Mouse (Mus musculus) G1E (cell line): ENCODE measurements around the gene Sbno1. TPM values are rescaled to one million over a fixed set of nuclear protein-coding genes. Genes with fewer than 3 reads are reported as not detected.

ENCODE experiments used
- ATAC-seq: 2 replicates; pipeline ENCODE4 v1.8.0; 2016; ENCODE audit warnings: mild to moderate bottlenecking; ENCODE audit not compliant: insufficient number of reproducible peaks, poor library complexity, low FRiP score, severe bottlenecking; ENCODE audit errors: extremely low read depth
- DNase-seq: peaks from one replicate; pipeline ENCODE4 v3.0.0; 2012; ENCODE audit warnings: low spot score
- H3K27me3 ChIP-seq: 2 replicates; pipeline ENCODE4 v1.6.1; 2012; ENCODE audit warnings: mild to moderate bottlenecking, low read length, inconsistent platforms; ENCODE audit not compliant: insufficient read depth
- H3K36me3 ChIP-seq: replicated peaks from 2 replicates; pipeline ENCODE3; 2012; ENCODE audit warnings: mild to moderate bottlenecking, inconsistent platforms
- H3K4me1 ChIP-seq: 2 replicates; pipeline ENCODE4 v1.6.1; 2012; ENCODE audit warnings: low read depth, low read length, inconsistent platforms, mixed read lengths; ENCODE audit not compliant: insufficient read depth
- H3K4me3 ChIP-seq: 2 replicates; pipeline ENCODE4 v1.5.1; 2012; ENCODE audit warnings: low read depth, mild to moderate bottlenecking, inconsistent platforms, low read length, moderate library complexity, mixed read lengths
- H3K9me3 ChIP-seq: replicated peaks from 2 replicates; pipeline ENCODE4 v1.6.1; 2012; ENCODE audit warnings: inconsistent platforms
- CTCF ChIP-seq: IDR thresholded peaks from 2 replicates; pipeline ENCODE4 v1.5.1; 2012; ENCODE audit warnings: low read depth, low read length, inconsistent platforms, mixed read lengths
- GATA1 ChIP-seq: IDR thresholded peaks from 2 replicates; pipeline ENCODE4 v1.6.1; 2012; ENCODE audit warnings: borderline replicate concordance, low read length, inconsistent platforms, mixed read lengths
- GATA2 ChIP-seq: IDR thresholded peaks from 2 replicates; pipeline ENCODE4 v1.6.1; 2012; ENCODE audit warnings: low read depth, low read length, inconsistent platforms, borderline replicate concordance
- POLR2AphosphoS5 ChIP-seq: IDR thresholded peaks from 2 replicates; pipeline ENCODE4 v1.6.1; 2012; ENCODE audit warnings: low read depth, low read length, inconsistent platforms; ENCODE audit not compliant: insufficient replicate concordance
- TAL1 ChIP-seq: conservative IDR thresholded peaks from 2 replicates; pipeline ENCODE4 v1.6.1; 2012; ENCODE audit warnings: low read depth, low read length, inconsistent platforms, mixed read lengths
- polyA plus RNA-seq: library from polyadenylated mRNA; stranded (reverse); fragments of >175 nt; gene quantifications from 2 replicates; pipeline ENCODE4 v1.2.3, GENCODE M21; 2012
- total RNA-seq, 2 experiments: library from RNA; stranded (forward) in 1 of 2; stranded (reverse) in 1 of 2; fragments of 200-1000 nt in 1 of 2; fragments of >200 nt in 1 of 2; fragmentation: Nextera tagmentation in 1 of 2; gene quantifications; 2 replicates each; pipeline ENCODE4 v1.2.3; 2014 to 2017

Sbno1 gene
- total and polyA plus RNA-seq, 3 experiments: 29.5 to 260 (median 221) TPM

DNA sequence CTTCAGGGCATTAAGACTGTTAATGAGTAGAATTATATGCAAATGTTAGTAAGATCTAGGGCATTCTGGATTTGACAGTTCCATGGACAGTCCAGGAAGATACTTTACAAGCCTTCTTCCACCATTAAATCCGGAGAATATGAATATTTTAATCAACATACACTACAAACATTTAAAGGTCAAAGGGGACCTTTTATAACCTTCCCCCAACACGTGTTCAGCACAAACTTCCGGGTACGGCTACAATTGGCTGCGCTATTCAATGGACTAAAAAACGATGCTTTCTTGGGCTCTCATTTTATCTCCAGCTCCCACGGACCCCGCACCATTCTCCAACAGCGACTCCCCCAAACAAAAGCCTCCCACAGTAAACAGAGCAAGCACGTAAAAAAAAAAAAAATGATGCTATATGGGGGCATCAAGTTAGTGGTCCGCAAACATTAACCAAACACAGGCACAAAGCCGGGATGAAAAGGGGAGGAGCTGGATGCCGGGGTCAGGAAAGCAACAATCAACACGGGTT, 1.5 kb downstream of the Sbno1 start:
- Histone ChIP-seq H3K4me3 (peak overlapping the region; percentile 98), H3K36me3 (peaks cover 20% of the 10 kb centered on the region), H3K9me3 (no peaks in the 10 kb centered on the region), H3K4me1 (peaks cover 54% of the 10 kb centered on the region), H3K27me3 (no peaks in the 10 kb centered on the region)
- DNase-seq (peak; percentile 33), ATAC-seq (no peak)
- no peak for TF ChIP-seq GATA1
- no peak for TF ChIP-seq CTCF
- no peak for TF ChIP-seq TAL1
- TF ChIP-seq POLR2AphosphoS5: no peak
- no peak for TF ChIP-seq GATA2

DNA sequence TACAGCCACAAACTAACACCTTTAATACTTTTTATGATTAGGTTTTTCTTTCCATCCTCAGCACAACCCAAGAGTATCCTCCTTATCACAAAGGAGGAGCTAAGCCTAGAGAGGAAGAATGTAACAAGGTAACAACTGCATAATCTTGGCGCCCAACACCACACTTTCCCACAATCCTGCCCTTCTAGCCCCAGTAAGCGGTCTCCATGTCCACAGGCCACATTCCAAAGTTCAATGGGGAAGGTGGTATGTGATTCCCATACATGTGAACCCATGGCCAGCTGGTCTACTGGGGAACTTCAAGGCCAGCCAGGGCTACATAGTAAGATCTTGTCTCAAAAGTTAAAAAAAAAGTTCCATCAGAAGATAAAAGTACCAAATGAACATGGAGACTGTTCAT, 4.0 kb downstream of the Sbno1 start:
- DNase-seq: no peak
- peaks cover 66% of the 10 kb centered on the region for H3K4me1 ChIP-seq
- H3K36me3 ChIP-seq: peaks cover 27% of the 10 kb centered on the region
- ATAC-seq: no peak
- H3K27me3 ChIP-seq: no peaks in the 10 kb centered on the region
- TF ChIP-seq POLR2AphosphoS5 (no peak), GATA2 (no peak), GATA1 (no peak), TAL1 (no peak), CTCF (no peak)
- H3K9me3 ChIP-seq: no peaks in the 10 kb centered on the region
- no peak overlapping the region; the same call in 1 of the 2 replicates for H3K4me3 ChIP-seq

DNA sequence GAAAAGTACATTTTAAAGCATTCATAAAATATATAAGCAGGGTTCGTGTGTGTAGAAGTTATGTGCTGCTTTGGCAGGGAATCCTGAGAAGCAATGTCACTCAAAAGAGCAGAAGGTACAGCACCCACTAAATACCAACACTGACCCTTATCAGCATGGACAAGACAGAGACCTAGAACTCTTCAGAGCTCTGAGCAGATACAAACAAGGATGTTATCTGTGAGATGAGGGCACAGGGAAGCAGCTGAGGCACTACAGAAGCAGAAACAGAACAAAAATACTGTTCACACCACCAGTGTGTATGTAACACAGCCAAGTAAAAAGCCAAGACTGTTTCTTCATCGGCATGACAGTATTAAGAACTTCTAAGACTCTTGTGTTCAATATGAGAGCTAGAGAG, 6.9 kb downstream of the Sbno1 start:
- no peak overlapping the region; the same call in 1 of the 2 replicates for H3K4me3 ChIP-seq
- H3K4me1 ChIP-seq: peaks cover 76% of the 10 kb centered on the region
- TF ChIP-seq TAL1 (peak; percentile 60), GATA2 (no peak), GATA1 (no peak), CTCF (no peak)
- peak; percentile 94 for ATAC-seq
- H3K9me3 ChIP-seq: no peaks in the 10 kb centered on the region
- H3K36me3 ChIP-seq: peaks cover 46% of the 10 kb centered on the region
- H3K27me3 ChIP-seq: no peaks in the 10 kb centered on the region
- DNase-seq: peak; percentile 20

DNA sequence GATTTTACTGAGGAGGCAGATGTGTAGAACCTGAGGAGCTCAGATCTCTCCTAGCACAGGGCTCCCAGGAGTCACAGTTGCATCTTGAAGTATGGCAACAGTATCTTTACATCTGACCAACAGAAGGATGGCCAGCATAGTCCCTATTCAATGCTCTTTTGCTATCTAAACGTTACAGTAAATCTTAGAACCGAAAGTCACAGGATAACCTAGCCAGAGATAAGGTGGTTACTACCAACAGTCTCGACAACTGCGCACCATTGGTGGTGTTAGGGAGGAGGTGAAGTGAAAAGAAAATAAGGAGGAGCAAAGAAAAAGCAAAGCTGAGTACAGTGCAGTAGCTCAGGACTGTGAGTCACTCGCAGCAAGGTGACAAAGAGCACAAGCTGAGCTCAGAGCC, 13.6 kb downstream of the Sbno1 start:
- DNase-seq (peak; percentile 15), ATAC-seq (peak; percentile 82)
- no peaks in the 10 kb centered on the region for H3K9me3 ChIP-seq
- no peak overlapping the region for H3K4me3 ChIP-seq
- H3K36me3 ChIP-seq: peaks cover 73% of the 10 kb centered on the region
- H3K27me3 ChIP-seq: no peaks in the 10 kb centered on the region
- no peak for TF ChIP-seq GATA1
- no peak for TF ChIP-seq GATA2
- no peak for TF ChIP-seq POLR2AphosphoS5
- no peak for TF ChIP-seq CTCF
- peaks cover 43% of the 10 kb centered on the region for H3K4me1 ChIP-seq

DNA sequence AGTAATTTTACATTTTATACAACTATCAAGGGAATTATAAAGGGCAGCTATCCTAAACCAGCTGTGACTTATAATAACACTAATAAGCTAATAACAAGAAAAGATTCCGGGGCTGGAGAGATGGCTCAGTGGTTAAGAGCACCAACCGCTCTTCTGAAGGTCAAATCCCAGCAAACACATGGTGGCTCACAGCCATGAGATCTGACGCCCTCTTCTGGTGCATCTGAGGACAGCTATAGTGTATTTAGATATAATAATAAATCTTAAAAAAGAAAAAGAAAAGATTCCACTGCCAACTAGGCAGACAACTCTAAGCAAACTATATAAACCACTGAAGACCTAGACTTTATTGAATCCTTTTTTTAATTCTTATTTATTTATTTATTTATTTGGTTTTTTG, 15.0 kb downstream of the Sbno1 start:
- Histone ChIP-seq H3K4me3 (no peak overlapping the region), H3K4me1 (peaks cover 35% of the 10 kb centered on the region), H3K9me3 (no peaks in the 10 kb centered on the region), H3K27me3 (no peaks in the 10 kb centered on the region), H3K36me3 (peaks cover 75% of the 10 kb centered on the region)
- DNase-seq (no peak), ATAC-seq (no peak)
- no peak for TF ChIP-seq POLR2AphosphoS5
- no peak for TF ChIP-seq TAL1
- TF ChIP-seq CTCF: no peak
- no peak for TF ChIP-seq GATA1
- TF ChIP-seq GATA2: no peak

DNA sequence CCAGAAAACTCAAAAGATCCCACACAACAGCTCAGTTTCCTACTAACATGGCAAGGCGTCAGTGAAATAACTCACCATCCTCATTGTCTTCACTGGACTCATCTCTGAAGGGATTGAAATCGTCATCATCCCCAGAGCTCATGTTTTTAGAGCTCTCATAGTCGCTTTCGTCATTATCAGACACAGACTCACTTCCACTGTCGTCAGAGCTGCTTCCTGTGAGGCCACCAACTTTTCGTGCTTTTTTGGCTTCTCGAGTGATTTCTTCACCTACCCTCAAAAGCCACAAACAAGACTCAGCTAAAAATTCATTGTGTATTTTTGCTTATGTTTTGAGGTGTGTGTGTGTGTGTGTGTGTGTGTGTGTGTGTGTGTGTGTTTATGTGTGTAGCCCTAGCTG, 32.1 kb downstream of the Sbno1 start:
- Histone ChIP-seq H3K36me3 (peaks cover 98% of the 10 kb centered on the region), H3K4me1 (peaks cover 15% of the 10 kb centered on the region), H3K4me3 (no peak overlapping the region), H3K27me3 (no peaks in the 10 kb centered on the region), H3K9me3 (no peaks in the 10 kb centered on the region)
- no peak for DNase-seq
- TF ChIP-seq GATA2: no peak
- no peak for TF ChIP-seq TAL1
- no peak for TF ChIP-seq GATA1
- TF ChIP-seq CTCF: no peak
- no peak for TF ChIP-seq POLR2AphosphoS5
- no peak for ATAC-seq

DNA sequence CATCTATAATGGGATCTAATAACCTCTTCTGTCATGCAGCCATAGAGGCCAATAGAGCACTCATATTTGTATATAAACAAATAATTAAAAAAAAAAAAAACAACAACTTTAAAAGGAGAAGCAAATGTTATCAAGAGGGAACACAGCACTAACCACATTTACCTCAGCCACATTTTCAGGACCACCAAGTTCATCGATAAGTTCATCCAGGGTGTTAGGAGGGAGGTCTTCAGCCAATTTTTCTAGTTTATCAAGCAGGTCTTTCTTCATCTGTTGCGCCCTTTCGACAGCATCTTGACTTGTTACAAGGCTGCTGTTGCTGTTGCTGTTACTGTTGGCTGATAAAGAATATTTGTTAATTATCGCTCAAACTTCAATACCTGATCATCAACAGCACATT, 33.4 kb downstream of the Sbno1 start:
- Histone ChIP-seq H3K36me3 (peaks cover 96% of the 10 kb centered on the region), H3K9me3 (no peaks in the 10 kb centered on the region), H3K4me1 (peaks cover 15% of the 10 kb centered on the region), H3K27me3 (no peaks in the 10 kb centered on the region), H3K4me3 (no peak overlapping the region)
- DNase-seq (no peak), ATAC-seq (no peak)
- TF ChIP-seq TAL1: peak; percentile 29
- TF ChIP-seq CTCF: no peak
